Mouse (Mus musculus): ENCODE results near the gene Gm3448.
A peak's percentile ranks its signal among the peaks of the same experiment; 100 is the strongest.
"Not testable (repeated sequence)": the region's sequence is repeated elsewhere in the genome, so short reads cannot be mapped to it uniquely, and the experiment has no call there.

Gene Gm3448

GRCm38 (mm10) chr17:15041175-15041729, at the start of gene Gm3448, which contains the start of the genes Ermard and Tcte3:
Gene Gm3448 (minus strand): TSS chr17:15041537.
Gene Ermard (plus strand): TSS chr17:15041208.
Gene Tcte3 (minus strand): TSS chr17:15041488.
- not testable (repeated sequence) for DNase-seq (ENCODE audit: low spot score)

GRCm38 (mm10) chr17:15088591-15089001, 47.3 kb upstream of the Gm3448 start:
- DNase-seq (ENCODE audit: low spot score): peak; percentile 47

- DNase-seq (ENCODE audit: low spot score): peak; percentile 43
Observed at GRCm38 (mm10) chr17:15088166-15088565, 46.8 kb upstream of the Gm3448 start.

- DNase-seq (ENCODE audit: low spot score): no peak
Observed at GRCm38 (mm10) chr17:15085006-15085405, 43.7 kb upstream of the Gm3448 start.

- DNase-seq (ENCODE audit: low spot score): no peak
Observed at GRCm38 (mm10) chr17:15084226-15084848, 43.0 kb upstream of the Gm3448 start.

GRCm38 (mm10) chr17:15077536-15077935, 36.2 kb upstream of the Gm3448 start:
- DNase-seq (ENCODE audit: low spot score): no peak

- DNase-seq (ENCODE audit: low spot score): no peak
Observed at GRCm38 (mm10) chr17:15075033-15075432, 33.7 kb upstream of the Gm3448 start.

- DNase-seq (ENCODE audit: low spot score): no peak
Observed at GRCm38 (mm10) chr17:15072211-15072610, 30.9 kb upstream of the Gm3448 start.

GRCm38 (mm10) chr17:15069124-15069523, 27.8 kb upstream of the Gm3448 start:
- peak; percentile 8 for DNase-seq (ENCODE audit: low spot score)

GRCm38 (mm10) chr17:15068040-15068792, 26.9 kb upstream of the Gm3448 start:
- peak; percentile 57 for DNase-seq (ENCODE audit: low spot score)

GRCm38 (mm10) chr17:15066911-15067310, 25.6 kb upstream of the Gm3448 start:
- no peak for DNase-seq (ENCODE audit: low spot score)

GRCm38 (mm10) chr17:15066066-15066465, 24.7 kb upstream of the Gm3448 start:
- peak; percentile 75 for DNase-seq (ENCODE audit: low spot score)

GRCm38 (mm10) chr17:15065391-15066024, 24.2 kb upstream of the Gm3448 start:
- DNase-seq (ENCODE audit: low spot score): peak; percentile 89

- DNase-seq (ENCODE audit: low spot score): no peak
Observed at GRCm38 (mm10) chr17:15060356-15060755, 19.0 kb upstream of the Gm3448 start.

GRCm38 (mm10) chr17:15059646-15060045, 18.3 kb upstream of the Gm3448 start:
- no peak for DNase-seq (ENCODE audit: low spot score)

- no peak for DNase-seq (ENCODE audit: low spot score)
Observed at GRCm38 (mm10) chr17:15058161-15058591, 16.8 kb upstream of the Gm3448 start.

GRCm38 (mm10) chr17:15055925-15056324, 14.6 kb upstream of the Gm3448 start:
- DNase-seq (ENCODE audit: low spot score): no peak

GRCm38 (mm10) chr17:15053829-15054200, 12.5 kb upstream of the Gm3448 start:
- not testable (repeated sequence) for DNase-seq (ENCODE audit: low spot score)

GRCm38 (mm10) chr17:15053183-15053828, 12.0 kb upstream of the Gm3448 start:
- DNase-seq (ENCODE audit: low spot score): not testable (repeated sequence)

GRCm38 (mm10) chr17:15052766-15053165, 11.4 kb upstream of the Gm3448 start:
- DNase-seq (ENCODE audit: low spot score): not testable (repeated sequence)

GRCm38 (mm10) chr17:15050338-15050737, 9.0 kb upstream of the Gm3448 start:
- not testable (repeated sequence) for DNase-seq (ENCODE audit: low spot score)

GRCm38 (mm10) chr17:15040455-15040854, 882 bp downstream of the Gm3448 start:
- DNase-seq (ENCODE audit: low spot score): not testable (repeated sequence)
